Mouse (Mus musculus) lung, postnatal 14 days (tissue): ENCODE results near the gene Cacna1g.
A peak's percentile ranks its signal among the peaks of the same experiment; 100 is the strongest.

Experiments used
- DNase-seq: peaks from one replicate; pipeline ENCODE4 v3.0.0; 2021

Cacna1g gene

DNA sequence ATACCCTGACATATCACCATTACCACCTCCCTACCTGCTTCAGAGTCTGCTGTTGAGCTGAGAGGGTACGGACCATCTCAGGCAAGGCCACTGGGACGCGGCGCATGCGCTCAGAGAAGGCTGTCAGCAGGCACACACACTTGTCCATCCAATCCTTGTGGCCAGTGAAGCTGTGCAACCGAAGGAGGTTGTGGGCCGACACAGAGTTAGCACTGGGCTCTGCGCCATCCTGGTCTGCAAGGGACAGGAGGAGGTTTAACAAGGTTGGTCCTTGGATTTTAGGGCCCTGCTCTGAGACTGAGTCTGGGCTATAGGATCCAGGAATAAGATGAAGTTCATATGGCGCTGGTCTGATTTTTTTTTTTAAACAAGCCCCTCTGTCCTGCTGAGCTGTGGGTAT, 6.4 kb upstream of the Cacna1g start:
- no peak for DNase-seq

DNA sequence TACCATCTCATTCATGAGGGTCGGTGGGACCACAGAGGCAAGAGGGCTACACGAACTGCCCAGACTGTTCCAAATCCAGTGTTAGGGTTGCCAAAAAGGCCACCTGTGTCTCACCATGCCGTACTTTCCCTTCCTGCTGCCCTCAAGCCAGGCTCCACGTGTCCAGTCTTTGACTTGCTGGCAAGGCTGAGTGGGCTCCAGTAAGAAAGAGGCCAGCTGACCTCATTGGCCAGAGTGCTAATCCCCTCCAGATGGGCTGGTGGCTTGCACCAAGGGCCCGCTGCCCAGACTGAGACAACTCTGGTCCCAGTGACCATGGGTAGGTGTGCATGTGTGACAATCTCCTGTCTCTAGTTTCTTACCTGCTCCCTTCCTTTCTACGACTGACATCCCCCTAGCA, 3.7 kb upstream of the Cacna1g start:
- no peak for DNase-seq

GRCm38 (mm10) chr11:94475722-94476121, 1.7 kb upstream of the Cacna1g start:
- DNase-seq, result no peak

DNA sequence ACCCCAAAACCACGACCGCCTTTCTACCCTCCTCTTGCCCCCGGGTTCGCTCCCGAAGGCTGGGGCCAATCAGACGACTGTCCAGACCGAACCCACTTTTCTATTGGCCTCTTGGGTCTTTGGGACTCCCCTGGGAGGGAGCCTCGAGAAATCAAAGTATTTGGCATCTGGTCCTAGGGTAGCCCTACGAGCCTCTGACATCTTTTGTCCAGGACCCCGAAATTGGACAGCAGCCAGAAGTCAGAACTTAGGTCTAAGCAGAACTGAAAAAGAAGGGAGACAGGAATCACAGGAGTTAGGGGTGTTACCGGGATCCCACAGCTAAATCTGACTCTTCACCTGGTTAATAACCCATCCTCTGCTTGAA, 529 bp upstream of the Cacna1g start:
- DNase-seq, result no peak

GRCm38 (mm10) chr11:94472916-94473706, 887 bp downstream of the Cacna1g start:
- no peak for DNase-seq

DNA sequence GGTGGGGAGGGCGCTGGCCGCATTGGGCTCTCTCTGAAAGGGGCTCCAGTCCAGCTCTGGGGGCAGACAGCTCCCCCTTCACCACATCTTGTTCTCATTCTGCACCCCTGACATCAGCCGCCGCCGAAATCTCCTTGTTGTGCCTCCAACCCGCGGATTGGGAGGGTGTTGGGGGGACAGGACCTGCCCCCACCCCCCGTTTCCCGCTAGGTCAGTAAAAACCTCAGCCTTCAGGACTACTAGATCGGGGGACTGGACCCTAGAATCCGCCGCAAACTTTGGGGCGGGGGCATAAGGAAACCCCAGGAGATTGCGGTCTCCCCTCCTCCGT, 1.4 kb downstream of the Cacna1g start:
- DNase-seq, result no peak

DNA sequence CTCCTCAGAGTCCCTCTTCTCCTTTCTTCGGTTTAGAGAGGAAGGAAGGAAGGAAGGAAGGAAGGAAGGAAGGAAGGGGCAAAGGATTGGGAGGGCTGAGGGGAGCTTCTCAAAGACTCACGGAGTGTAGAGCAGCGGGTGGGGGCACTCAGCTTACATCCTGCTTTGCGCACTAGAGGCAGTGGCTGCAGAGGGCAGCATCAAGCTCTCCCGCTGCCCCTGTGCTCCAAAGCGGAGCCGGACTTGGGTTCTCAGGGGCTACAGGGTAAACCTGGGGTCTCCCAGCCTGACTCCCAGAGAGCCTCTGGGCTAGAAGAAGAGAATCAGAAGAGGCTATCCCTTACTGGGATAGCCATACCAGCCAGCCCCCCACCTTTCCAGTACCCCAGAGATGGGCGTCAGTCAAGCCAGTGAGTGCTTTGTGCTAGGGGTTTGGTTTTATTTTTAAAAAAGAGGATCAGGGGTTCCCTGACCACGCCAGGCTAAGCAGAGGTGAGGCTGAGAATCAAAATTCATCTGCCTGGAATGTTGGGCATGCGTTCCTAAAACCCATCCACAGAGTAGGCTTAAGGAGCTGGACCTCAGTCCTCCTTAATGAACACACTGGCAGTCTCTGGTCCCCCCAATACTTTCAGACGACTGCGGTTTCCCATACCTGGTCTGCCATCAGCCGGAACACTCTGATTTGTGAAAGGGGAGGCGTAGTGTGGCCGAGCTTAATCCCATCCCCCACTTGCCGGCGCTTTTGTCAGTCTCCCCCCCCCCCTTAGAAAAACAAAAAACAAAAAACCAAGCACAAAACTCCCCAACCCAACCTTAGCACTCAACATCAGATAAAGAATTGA, 2.0 kb downstream of the Cacna1g start:
- DNase-seq, result no peak

DNA sequence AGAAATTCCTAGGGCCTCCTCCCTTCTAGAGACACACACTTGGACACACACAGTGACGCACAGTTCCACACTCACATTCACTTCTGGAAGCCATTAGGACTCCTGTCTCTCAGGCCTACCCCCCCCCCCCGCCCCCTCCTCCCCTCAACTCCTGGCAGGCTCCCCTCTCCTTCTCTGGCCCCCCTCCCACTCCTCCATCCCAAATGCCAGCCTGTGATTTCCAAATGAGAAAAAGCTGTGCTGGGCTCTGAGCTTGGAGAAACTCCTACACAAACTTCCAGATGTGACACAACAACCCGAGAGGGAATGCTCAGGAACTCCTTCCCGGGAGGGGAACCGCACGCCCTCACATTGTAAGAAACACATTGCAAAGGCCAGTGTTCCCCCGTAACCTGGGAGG, 3.6 kb downstream of the Cacna1g start:
- DNase-seq, result no peak

- peak; percentile 41 for DNase-seq
Measured at GRCm38 (mm10) chr11:94469136-94470064, 4.6 kb downstream of the Cacna1g start.

DNA sequence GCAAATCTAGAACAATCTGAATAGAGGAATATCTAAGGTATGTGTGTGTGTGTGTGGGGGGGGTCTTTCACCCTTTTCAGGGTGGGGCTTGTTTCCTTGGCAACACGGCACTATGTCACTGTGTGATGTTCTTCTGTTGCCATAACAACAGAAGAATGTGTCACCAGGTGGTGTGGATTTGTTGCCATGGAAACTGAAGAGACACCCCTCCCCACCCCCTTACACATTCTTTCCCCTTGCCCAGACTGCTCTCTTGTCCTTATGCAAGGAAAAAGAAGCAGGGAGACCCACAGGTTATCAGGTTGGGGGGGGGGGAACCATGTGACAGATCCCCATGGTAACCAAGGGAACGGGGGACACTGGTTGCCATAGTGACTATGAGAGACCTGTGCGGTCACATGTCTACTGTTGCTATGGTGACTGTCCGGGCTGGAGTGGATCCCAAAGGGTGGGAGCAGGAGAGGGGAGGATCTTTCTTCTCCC, 5.4 kb downstream of the Cacna1g start:
- DNase-seq, result no peak

DNA sequence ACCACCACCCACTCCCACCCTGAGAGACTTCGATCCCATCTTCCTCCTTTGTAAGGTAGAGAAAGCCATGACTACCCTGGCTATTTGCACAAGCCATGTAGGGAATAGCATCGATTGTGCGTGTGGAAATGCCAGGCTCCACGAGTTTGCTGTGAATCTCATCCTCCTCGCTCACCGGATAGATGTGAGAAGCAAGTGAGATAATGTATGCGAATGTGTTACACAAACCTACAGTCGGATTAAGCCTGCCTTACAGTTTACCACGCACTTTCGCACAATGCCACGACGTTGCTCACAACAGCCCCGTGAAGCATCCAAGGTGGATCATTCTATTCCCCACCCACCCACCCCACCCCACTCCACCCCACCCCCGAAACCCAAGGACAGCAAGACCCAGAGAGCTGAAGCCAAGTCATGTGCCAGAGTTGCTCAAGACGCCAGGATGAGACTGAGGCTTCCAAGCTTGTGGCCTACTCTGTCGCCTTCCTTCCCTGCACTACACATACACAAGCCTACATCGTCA, 7.6 kb downstream of the Cacna1g start:
- DNase-seq, result no peak

GRCm38 (mm10) chr11:94464170-94464569, 9.8 kb downstream of the Cacna1g start:
- DNase-seq, result no peak

GRCm38 (mm10) chr11:94461856-94462255, 12.1 kb downstream of the Cacna1g start:
- no peak for DNase-seq

DNA sequence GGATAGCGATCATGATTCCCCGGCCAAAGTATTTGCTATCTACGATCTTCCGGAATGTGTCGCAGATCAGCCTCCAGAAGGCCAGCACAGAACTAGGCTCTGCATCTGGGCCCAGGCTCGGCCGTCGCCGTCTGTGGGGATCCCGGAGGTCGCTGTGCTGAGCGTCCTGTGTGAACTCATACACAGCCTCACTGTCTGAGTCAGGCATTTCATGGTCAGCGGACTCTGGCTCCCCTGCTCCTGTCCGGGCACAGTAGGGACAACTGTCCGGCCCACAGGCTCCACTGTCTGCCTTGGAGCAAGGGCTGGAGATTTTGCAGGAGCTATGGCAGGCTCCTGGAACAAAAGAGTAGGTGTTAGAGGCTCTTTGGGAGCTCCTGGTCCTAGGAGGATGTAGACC, 17.0 kb downstream of the Cacna1g start:
- no peak for DNase-seq

DNA sequence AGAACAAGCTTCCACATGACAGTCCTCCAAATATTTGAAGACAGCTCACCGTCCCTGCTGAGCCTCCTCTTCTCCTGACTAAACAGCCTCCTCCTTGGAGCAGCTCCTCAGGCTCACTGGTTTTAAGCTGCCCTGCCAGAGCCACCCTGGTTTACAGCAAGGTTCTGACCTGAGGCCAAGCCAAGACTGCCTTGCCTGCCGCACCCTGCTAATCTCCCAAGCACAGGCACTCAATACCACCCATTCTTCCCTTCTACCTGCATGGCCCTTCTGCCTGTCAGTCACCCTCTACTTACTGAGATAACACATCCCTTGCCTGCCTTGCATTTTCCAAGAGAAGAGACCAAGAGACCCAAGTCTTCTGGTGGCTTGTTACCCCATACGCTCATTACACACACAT, 17.7 kb downstream of the Cacna1g start:
- no peak for DNase-seq

GRCm38 (mm10) chr11:94455161-94455820, 18.7 kb downstream of the Cacna1g start:
- DNase-seq, result no peak

GRCm38 (mm10) chr11:94454756-94455155, 19.2 kb downstream of the Cacna1g start:
- DNase-seq, result no peak

DNA sequence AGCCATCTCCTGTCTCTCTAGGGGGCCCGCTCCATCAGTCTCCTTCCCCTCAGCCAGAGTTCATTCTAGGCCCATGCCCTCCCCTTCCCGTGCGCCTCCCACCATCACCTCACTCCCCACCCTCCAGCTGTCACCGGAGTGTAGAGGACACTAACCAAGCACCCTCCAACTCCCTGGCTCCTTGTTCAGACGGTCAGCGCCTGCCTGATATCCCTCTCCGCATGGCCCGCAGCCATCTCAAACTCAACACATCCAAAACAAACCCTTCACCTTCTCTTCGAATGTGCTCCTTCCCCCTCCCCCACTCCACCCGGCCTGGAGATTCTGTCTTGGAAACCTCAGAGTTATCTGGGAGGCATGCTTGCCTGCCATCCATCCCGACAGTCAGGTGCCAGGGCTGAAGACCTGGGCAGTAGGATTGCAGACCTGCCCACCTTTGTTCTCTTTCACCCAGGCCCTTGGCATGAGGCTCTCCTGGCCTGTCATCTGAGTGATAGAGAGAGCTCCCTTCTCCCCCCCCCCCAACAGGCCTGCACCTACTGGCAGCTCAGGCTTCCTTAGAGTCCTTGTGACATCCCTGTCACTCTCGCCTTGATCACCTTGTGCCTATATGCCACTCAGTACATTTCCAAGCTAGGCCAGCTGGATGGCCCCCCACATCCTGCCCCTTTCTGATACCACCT, 22.8 kb downstream of the Cacna1g start:
- peak; percentile 44 for DNase-seq

- no peak for DNase-seq
Measured at GRCm38 (mm10) chr11:94449886-94450285, 24.1 kb downstream of the Cacna1g start.

DNA sequence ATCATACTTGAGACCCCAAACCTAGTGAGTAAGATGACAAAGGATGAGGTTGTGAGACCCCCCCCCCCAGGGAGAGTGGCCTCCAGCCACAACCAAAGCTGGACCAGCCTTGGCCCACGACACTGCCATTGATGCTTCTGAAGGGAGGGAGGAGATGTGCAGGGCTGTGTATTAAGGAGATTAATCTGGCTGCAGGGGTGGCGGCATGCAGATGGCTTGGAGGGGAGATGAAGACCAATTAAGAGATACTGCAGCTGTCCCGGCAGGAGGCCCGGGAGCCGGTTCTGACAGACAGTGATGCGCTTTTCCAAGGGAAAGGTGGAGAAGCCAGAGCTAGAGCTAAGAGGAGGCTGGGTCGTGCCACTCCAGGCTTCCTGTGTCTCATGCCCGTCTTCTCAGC, 24.8 kb downstream of the Cacna1g start:
- DNase-seq, result no peak

DNA sequence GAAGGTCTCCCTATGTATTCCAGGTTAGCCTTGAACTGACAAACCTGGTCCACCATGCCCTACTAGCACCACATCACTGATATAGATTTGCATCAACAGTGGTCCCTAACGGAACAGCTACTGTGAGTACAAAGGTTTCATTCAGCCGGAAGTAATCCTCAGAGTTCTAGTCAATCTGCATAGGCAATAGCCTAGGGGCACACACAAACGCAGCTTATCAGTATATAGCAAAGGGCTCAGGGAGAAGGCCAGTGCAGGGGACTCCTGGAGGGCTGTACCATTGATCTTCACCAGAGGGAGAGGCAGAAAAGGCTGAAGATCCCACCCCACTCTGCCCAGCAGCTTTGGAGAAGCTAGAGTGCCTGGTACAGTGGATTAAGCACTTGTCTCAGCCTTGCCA, 27.0 kb downstream of the Cacna1g start:
- no peak for DNase-seq

DNA sequence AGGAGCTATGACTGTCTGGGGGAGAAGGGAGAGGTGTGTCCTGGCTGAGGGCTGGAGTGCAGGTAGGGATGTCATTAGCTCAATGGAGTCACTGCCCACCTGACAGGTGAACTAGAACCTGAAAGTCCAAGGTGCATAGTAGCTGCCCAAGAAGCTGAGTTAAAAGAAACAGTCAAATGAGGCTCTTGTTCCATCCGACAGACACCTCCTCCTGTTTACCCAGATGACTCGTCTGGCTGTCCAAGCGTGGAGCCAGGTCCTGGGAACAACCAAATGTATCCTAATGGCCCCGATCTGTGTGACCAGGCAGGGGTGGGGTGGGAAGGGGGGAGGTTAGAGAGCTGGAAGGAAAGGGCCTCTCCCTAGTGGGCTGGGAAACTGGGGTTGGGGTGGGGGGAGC, 28.7 kb downstream of the Cacna1g start:
- DNase-seq, result no peak
